Mouse (Mus musculus) spleen, adult 2 months (tissue): Measurements from ENCODE around the gene Castor2.

Experiments used
- CTCF ChIP-seq: fragments of 200-500 bp; IDR thresholded peaks from 2 replicates; pipeline ENCODE4 v1.5.1; 2011; ENCODE audit warnings: mild to moderate bottlenecking, inconsistent platforms; ENCODE audit not compliant: insufficient read depth, insufficient read length, insufficient replicate concordance; ENCODE audit errors: extremely low read depth
- POLR2A ChIP-seq: fragments of 200-500 bp; IDR thresholded peaks from 2 replicates; pipeline ENCODE4 v1.6.1; 2011; ENCODE audit warnings: low read depth, low read length, inconsistent platforms

DNA sequence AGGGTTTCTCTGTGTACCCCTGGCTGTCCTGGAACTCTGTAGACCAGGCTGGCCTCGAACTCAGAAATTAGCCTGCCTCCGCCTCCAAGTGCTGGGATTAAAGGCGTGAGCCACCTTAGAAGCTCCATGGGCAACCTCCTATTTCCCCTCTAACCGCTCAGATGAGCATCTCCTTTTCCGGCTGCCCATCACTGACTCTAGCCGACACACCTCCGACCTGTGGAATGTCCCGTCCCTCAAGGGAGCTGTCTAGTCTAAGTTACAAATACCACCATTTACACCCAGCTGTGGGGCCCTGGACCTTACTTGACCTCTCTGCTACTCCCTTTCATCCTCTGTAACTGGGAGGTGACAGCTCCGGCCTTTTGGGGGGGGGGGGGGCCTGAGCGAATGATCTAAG is 76.2 kb downstream of the Castor2 start:
- TF ChIP-seq CTCF: no peak
- no peak for TF ChIP-seq POLR2A
